Mouse (Mus musculus) bone marrow, adult 2 months (tissue): ENCODE measurements at regions not wholly inside any gene's neighbourhood (a gene's known extent, or its start where the extent isn't known, plus 50 kb on each side); places are given as distances from the start of the nearest gene placed in this dataset.

Experiments used
- CTCF ChIP-seq: fragments of 200-500 bp; IDR thresholded peaks from 2 replicates; pipeline ENCODE4 v1.5.1; 2011; ENCODE audit warnings: low read length, control low read depth; ENCODE audit not compliant: control insufficient read depth, insufficient read depth
- POLR2A ChIP-seq: fragments of 200-500 bp; IDR thresholded peaks from 2 replicates; pipeline ENCODE4 v1.6.1; 2011; ENCODE audit warnings: low read depth, mild to moderate bottlenecking, control low read depth, low read length, borderline replicate concordance; ENCODE audit not compliant: control insufficient read depth

- no peak for TF ChIP-seq CTCF
- TF ChIP-seq POLR2A = no peak
Measured at GRCm38 (mm10) chr13:115226824-115227223, 125.1 kb upstream of the Itga1 start.
